Mouse (Mus musculus) midbrain, postnatal 0 days (tissue): ENCODE data around the gene Tmem269. TPM values are rescaled to one million over a fixed set of nuclear protein-coding genes. Genes with fewer than 3 reads are reported as not detected.
A peak's percentile ranks its signal among the peaks of the same experiment; 100 is the strongest.

Experiments used
- ATAC-seq: fragments of 200-750 bp; cut with Nextera tagmentation; 2 replicates; pipeline ENCODE4 v1.8.0; 2017; ENCODE audit warnings: moderate number of reproducible peaks, mild to moderate bottlenecking, moderate TSS enrichment, moderate library complexity; ENCODE audit not compliant: low FRiP score
- DNase-seq: peaks from one replicate; pipeline ENCODE4 v3.0.0-alpha.2; 2015; ENCODE audit warnings: low spot score
- H3K27ac ChIP-seq: fragments of 300-500 bp; sonication (generic); 2 replicates; pipeline ENCODE4 v1.5.1; 2014; ENCODE audit warnings: low read depth, mild to moderate bottlenecking, low read length, mixed read lengths
- H3K27me3 ChIP-seq: fragments of 300-500 bp; sonication (generic); 2 replicates; pipeline ENCODE4 v1.6.1; 2014; ENCODE audit warnings: low read length, control low read depth, mixed read lengths; ENCODE audit not compliant: insufficient read depth
- H3K36me3 ChIP-seq: fragments of 300-500 bp; sonication (generic); 2 replicates; pipeline ENCODE4 v1.6.1; 2014; ENCODE audit warnings: low read length, control low read depth, mixed read lengths; ENCODE audit not compliant: insufficient read depth
- H3K4me1 ChIP-seq: fragments of 300-500 bp; sonication (generic); 2 replicates; pipeline ENCODE4 v1.6.1; 2014; ENCODE audit warnings: mild to moderate bottlenecking, control low read depth, antibody characterized with exemption, low read length, mixed read lengths; ENCODE audit not compliant: insufficient read depth
- H3K4me2 ChIP-seq: fragments of 300-500 bp; sonication (generic); 2 replicates; pipeline ENCODE4 v1.6.1; 2014; ENCODE audit warnings: low read depth, mild to moderate bottlenecking, low read length, mixed read lengths; ENCODE audit not compliant: poor library complexity, severe bottlenecking
- H3K4me3 ChIP-seq: fragments of 300-500 bp; sonication (generic); 2 replicates; pipeline ENCODE4 v1.5.1; 2014; ENCODE audit warnings: low read depth, mild to moderate bottlenecking, low read length, moderate library complexity
- H3K9ac ChIP-seq: fragments of 300-500 bp; sonication (generic); replicated peaks from 2 replicates; pipeline ENCODE4 v1.6.1; 2014; ENCODE audit warnings: mild to moderate bottlenecking, low read length, moderate library complexity, mixed read lengths; ENCODE audit not compliant: poor library complexity, severe bottlenecking
- H3K9me3 ChIP-seq: fragments of 300-500 bp; sonication (generic); 2 replicates; pipeline ENCODE4 v1.6.1; 2016; ENCODE audit warnings: low read length, control low read depth
- CTCF ChIP-seq: IDR thresholded peaks from 2 replicates; pipeline ENCODE4 v1.5.1; 2016; ENCODE audit warnings: antibody characterized with exemption, mild to moderate bottlenecking
- WGBS: fragments of 180-500 bp; shearing (Covaris S2); extraction: QIAGEN DNeasy Blood & Tissue Kit; methylation state at CpG from one replicate; pipeline ENCODE4 v1.1.7; 2014; 5-methylcytosine and 5-hydroxymethylcytosine counted together
- polyA plus RNA-seq: library from polyadenylated mRNA; unstranded; fragments of >200 nt; fragmentation: Nextera tagmentation; extraction: Ambion mirVana; gene quantifications from 2 replicates; pipeline ENCODE4 v1.2.1, GENCODE M21; 2015
- total RNA-seq: library from RNA; depleted of rRNA; stranded (reverse); fragments of >200 nt; gene quantifications from 2 replicates; pipeline ENCODE4 v1.2.3, GENCODE M21; 2014

Gene Tmem269
- total and polyA plus RNA-seq, 2 experiments from 2014 or later = 0.11 to 0.43 TPM

DNA sequence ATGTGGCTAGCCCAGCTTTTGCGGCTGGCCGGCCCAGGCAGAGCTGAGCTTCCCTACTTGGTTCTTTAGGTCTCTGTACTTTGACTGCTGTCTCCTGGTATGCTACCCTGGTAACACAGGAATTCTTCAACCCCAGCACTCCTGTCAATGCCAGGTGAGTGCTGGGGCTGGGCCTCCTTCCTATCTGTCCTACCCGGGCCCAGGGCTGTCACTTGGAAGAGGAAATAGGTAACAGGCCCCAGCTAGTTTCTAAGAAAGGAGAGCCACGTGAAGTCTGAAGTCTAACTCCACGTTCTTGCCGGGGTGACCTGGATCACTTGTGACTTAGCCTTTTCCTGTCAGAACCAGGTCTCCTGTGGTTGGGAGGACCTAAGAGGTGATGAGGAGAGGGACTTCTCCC lies 39.1 kb upstream of the Tmem269 start:
- DNase-seq (no peak), ATAC-seq (no peak)
- Histone ChIP-seq H3K4me1 (peaks cover 9% of the 10 kb centered on the region), H3K9me3 (no peaks in the 10 kb centered on the region), H3K36me3 (no peaks in the 10 kb centered on the region), H3K9ac (no peak overlapping the region), H3K27me3 (no peaks in the 10 kb centered on the region), H3K4me2 (no peak overlapping the region), H3K4me3 (no peak overlapping the region), H3K27ac (no peak overlapping the region)
- TF ChIP-seq CTCF = no peak
- WGBS = 88% methylated on average over 6 of the region's 6 CpGs

DNA sequence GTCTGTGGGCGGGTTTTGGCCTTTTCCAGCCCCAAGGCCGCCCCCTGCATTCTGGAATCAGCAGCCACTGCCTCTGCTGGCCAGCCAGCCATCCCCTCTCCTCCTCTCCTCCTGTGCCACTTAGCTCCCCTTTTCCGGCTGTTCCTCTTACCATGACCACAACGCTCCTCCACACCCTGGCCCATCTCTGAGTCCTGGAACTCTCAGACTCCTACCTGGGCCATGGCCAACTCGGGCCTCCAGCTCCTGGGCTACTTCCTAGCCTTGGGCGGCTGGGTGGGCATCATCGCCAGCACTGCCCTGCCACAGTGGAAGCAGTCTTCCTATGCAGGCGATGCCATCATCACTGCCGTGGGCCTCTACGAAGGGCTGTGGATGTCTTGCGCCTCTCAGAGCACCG lies 37.3 kb upstream of the Tmem269 start, which contains the start of gene Cldn19:
Gene Cldn19, plus strand, starts transcription at position 64 of the 400 bp plus-strand sequence.
- Histone ChIP-seq H3K27me3 (no peaks in the 10 kb centered on the region), H3K36me3 (no peaks in the 10 kb centered on the region), H3K9me3 (no peaks in the 10 kb centered on the region), H3K27ac (peak within 1 kb of the TSS; percentile 62; the same call in 1 of the 2 replicates), H3K4me3 (no peak within 1 kb of the TSS), H3K9ac (0 out of 2 replicates have a peak within 1 kb of the TSS, but pooled peaks have one; percentile 33), H3K4me2 (no peak within 1 kb of the TSS), H3K4me1 (peaks cover 9% of the 10 kb centered on the region)
- no peak for TF ChIP-seq CTCF
- DNase-seq (no peak), ATAC-seq (no peak)
- WGBS = 69% methylated on average over 12 of the region's 12 CpGs

DNA sequence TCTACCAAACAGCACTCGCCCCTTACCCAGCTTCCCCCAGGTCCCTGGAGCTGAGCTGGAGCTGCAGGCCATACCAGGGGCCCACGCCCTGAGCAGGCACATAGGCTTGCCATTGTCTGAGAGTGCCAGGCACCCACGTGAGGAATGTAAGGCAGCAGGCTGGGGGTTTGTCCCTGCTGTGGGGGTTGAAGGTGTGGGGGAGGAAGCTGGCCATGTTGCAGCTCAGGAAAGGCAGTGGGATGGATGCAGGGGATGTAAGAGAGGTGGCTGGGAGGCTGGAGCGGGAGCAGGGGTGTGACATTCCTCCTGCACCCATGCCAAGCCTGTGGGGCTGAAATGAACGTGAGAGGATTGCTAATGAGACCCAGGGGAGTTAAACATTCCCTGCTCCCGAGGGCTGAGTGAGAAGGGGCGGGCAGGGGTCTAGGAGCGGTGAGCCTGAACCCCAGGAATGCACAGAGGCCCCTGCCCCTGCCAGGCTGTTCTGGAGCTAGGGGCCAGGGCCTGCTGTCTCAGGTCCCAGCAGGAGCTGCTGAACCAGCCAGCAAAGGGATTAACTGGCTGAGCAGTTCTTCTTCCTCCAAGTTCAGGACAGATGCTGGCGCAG lies 36.1 kb upstream of the Tmem269 start:
- H3K9me3 ChIP-seq = no peaks in the 10 kb centered on the region

DNA sequence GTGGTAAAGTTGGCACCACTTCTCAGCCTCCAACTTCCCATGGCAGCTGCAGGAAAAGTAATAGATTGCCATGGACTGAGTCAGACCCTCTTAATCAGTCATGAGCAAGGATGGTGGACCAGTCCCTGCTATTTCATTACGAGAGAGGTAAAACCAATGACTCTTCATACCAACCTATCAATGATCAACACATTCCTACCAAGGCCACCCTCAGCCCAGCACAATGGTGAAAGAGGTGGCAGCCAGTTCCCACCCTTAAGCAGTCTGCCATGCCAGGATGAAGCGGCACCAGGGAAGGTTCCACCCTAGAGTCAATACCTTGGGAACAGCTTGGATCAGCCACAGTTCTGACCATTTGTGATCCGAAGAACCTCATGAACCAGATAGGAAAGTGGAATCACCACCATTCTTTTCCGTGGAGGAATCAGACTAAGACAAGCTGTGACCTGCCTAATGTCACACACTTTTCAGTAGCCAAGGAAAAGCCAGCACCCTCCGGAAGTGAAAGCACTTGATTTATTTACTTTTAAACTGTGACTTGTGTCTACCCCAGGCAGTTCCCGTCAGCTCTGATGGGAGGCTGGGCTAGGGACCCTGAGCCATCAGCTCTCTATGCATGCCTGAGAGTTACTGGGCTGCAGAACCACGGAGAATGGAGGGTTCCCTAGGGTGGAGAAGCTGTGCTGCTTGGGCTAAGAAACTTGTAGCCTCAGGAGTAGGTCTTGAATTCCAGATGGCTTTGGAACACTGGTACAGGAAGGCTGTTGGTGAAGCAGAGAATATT lies 34.2 kb upstream of the Tmem269 start:
- Histone ChIP-seq H3K27me3 (no peaks in the 10 kb centered on the region), H3K36me3 (no peaks in the 10 kb centered on the region), H3K9me3 (no peaks in the 10 kb centered on the region), H3K9ac (no peak overlapping the region), H3K27ac (no peak overlapping the region), H3K4me1 (peaks cover 9% of the 10 kb centered on the region), H3K4me3 (no peak overlapping the region), H3K4me2 (no peak overlapping the region)
- DNase-seq (no peak), ATAC-seq (no peak)
- TF ChIP-seq CTCF = no peak
- WGBS = 76% methylated on average over 7 of the region's 7 CpGs

More for the DNA sequence above, 36.1 kb upstream of the Tmem269 start:
- no peaks in the 10 kb centered on the region for H3K27me3 ChIP-seq
- H3K9ac ChIP-seq = peak overlapping the region; percentile 33; the same call in 1 of the 2 replicates
- H3K27ac ChIP-seq = peak overlapping the region; percentile 62; the same call in 1 of the 2 replicates
- ATAC-seq (peak; percentile 53), DNase-seq (peak; percentile 57)
- no peak for TF ChIP-seq CTCF
- WGBS = 25% methylated on average over 9 of the region's 9 CpGs
- no peak overlapping the region for H3K4me3 ChIP-seq
- no peak overlapping the region for H3K4me2 ChIP-seq
- H3K4me1 ChIP-seq = peaks cover 9% of the 10 kb centered on the region
- H3K36me3 ChIP-seq = no peaks in the 10 kb centered on the region

DNA sequence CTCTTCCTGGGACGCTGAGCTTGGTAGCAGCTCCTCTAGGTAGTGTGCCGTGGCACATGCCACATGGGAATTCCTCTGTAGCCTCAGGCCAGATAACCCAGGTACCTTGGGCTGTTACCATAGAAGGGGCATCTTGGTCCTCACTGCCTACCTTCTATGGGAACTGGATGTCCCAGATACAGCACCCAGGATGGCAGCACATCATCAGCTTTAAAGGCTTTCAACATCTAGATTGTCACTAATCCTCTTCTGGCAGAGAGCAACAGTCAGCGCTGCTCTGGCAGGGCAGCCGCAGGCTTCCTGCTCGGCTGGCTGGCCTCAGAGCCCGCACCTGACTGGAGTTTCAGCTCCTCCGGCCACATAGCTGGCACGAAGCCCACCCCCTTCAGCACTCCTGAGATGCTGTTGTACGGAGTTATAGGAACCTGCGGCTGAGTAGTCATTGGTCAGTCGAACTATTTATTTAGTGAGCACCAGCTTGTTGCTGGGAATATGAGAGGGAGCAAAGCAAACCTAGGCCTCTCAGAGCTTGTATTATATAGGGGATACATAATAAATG lies 30.5 kb upstream of the Tmem269 start:
- Histone ChIP-seq H3K4me1 (no peaks in the 10 kb centered on the region), H3K27ac (no peak overlapping the region), H3K36me3 (peaks cover 17% of the 10 kb centered on the region), H3K4me2 (no peak overlapping the region), H3K9ac (no peak overlapping the region), H3K27me3 (no peaks in the 10 kb centered on the region), H3K9me3 (no peaks in the 10 kb centered on the region), H3K4me3 (no peak overlapping the region)
- ATAC-seq = no peak
- DNase-seq = no peak
- TF ChIP-seq CTCF = no peak
- WGBS = 67% methylated on average over 11 of the region's 11 CpGs
